Mouse (Mus musculus): ENCODE measurements around the gene Sptbn4. TPM values are rescaled to one million over a fixed set of nuclear protein-coding genes. Genes with fewer than 3 reads are reported as not detected.
A peak's percentile ranks its signal among the peaks of the same experiment; 100 is the strongest.

Sptbn4 gene
- polyA plus RNA-seq, 1 experiment from 2014 or later = 0.40 TPM

- Histone ChIP-seq H3K27ac (ENCODE audit: low read length) (no peak overlapping the region), H3K36me3 (ENCODE audit: insufficient read depth, low read length) (no peaks in the 10 kb centered on the region), H3K9me3 (ENCODE audit: low read length) (no peaks in the 10 kb centered on the region), H3K4me2 (replicated peaks; ENCODE audit: low read depth, low read length) (peak overlapping the region; percentile 81), H3K9ac (replicated peaks; ENCODE audit: low read length) (no peak overlapping the region), H3K4me3 (ENCODE audit: low read length) (peak overlapping the region; percentile 54), H3K4me1 (ENCODE audit: insufficient read depth, low read length) (peaks cover 13% of the 10 kb centered on the region; the same call in 1 of the 2 replicates), H3K27me3 (ENCODE audit: insufficient read depth, low read length) (peaks cover 79% of the 10 kb centered on the region)
- ATAC-seq (ENCODE audit: low FRiP score, low TSS enrichment) = no peak
- 3% methylated on average over 22 of the region's 22 CpGs for WGBS
Observed at GRCm38 (mm10) chr7:27395521-27396183, 51.8 kb downstream of the Sptbn4 start.

- ATAC-seq (ENCODE audit: low FRiP score, low TSS enrichment) = no peak
- Histone ChIP-seq H3K27ac (ENCODE audit: low read length) (no peak overlapping the region), H3K4me3 (ENCODE audit: low read length) (no peak overlapping the region), H3K4me1 (ENCODE audit: insufficient read depth, low read length) (peaks cover 5% of the 10 kb centered on the region; the same call in 1 of the 2 replicates), H3K9me3 (ENCODE audit: low read length) (no peaks in the 10 kb centered on the region), H3K4me2 (replicated peaks; ENCODE audit: low read depth, low read length) (no peak overlapping the region), H3K27me3 (ENCODE audit: insufficient read depth, low read length) (peaks cover 51% of the 10 kb centered on the region), H3K36me3 (ENCODE audit: insufficient read depth, low read length) (no peaks in the 10 kb centered on the region), H3K9ac (replicated peaks; ENCODE audit: low read length) (no peak overlapping the region)
- 36% methylated on average over 16 of the region's 16 CpGs for WGBS
Observed at GRCm38 (mm10) chr7:27391416-27391815, 56.1 kb downstream of the Sptbn4 start.

DNA sequence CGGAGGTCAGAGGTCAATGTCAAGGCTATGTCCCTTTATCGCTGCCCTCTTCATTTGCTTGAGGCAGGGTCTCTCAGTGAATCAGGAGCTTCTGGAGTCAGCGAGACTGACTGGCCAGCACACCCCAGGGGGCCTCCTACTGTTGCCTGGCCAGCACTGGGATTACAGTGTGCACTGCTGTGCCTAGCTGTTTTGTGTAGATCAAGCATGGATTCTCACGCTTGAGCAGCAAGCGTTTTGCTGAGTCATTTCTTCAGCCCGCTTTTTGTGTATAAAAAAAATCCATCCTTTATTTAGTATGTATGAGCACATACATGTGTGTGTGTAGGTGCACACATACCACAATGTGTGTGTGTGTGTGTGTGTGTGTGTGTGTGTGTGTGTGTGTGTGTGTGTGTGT lies 58.3 kb downstream of the Sptbn4 start:
- ATAC-seq (ENCODE audit: low FRiP score, low TSS enrichment) = no peak
- H3K27me3 ChIP-seq (ENCODE audit: insufficient read depth, low read length) = peaks cover 30% of the 10 kb centered on the region
- H3K27ac ChIP-seq (ENCODE audit: low read length) = no peak overlapping the region
- H3K9ac ChIP-seq (replicated peaks; ENCODE audit: low read length) = no peak overlapping the region
- 70% methylated on average over 6 of the region's 6 CpGs for WGBS
- no peaks in the 10 kb centered on the region for H3K9me3 ChIP-seq (ENCODE audit: low read length)
- no peaks in the 10 kb centered on the region for H3K36me3 ChIP-seq (ENCODE audit: insufficient read depth, low read length)
- H3K4me3 ChIP-seq (ENCODE audit: low read length) = no peak overlapping the region
- H3K4me1 ChIP-seq (ENCODE audit: insufficient read depth, low read length) = no peaks in the 10 kb centered on the region
- H3K4me2 ChIP-seq (replicated peaks; ENCODE audit: low read depth, low read length) = no peak overlapping the region

- no peak overlapping the region for H3K4me3 ChIP-seq (ENCODE audit: low read length)
- H3K9ac ChIP-seq (replicated peaks; ENCODE audit: low read length) = no peak overlapping the region
- no peaks in the 10 kb centered on the region for H3K4me1 ChIP-seq (ENCODE audit: insufficient read depth, low read length)
- 34% methylated on average over 4 of the region's 4 CpGs for WGBS
- H3K9me3 ChIP-seq (ENCODE audit: low read length) = no peaks in the 10 kb centered on the region
- H3K36me3 ChIP-seq (ENCODE audit: insufficient read depth, low read length) = no peaks in the 10 kb centered on the region
- H3K4me2 ChIP-seq (replicated peaks; ENCODE audit: low read depth, low read length) = no peak overlapping the region
- no peak overlapping the region for H3K27ac ChIP-seq (ENCODE audit: low read length)
- ATAC-seq (ENCODE audit: low FRiP score, low TSS enrichment) = peak; percentile 67; the same call in 1 of the 2 replicates
- 0 out of 2 replicates have a peak, but pooled peaks cover 2% of the 10 kb centered on the region for H3K27me3 ChIP-seq (ENCODE audit: insufficient read depth, low read length)
Observed at GRCm38 (mm10) chr7:27384731-27385130, 62.8 kb downstream of the Sptbn4 start.

- Histone ChIP-seq H3K27ac (ENCODE audit: low read length) (no peak overlapping the region), H3K4me1 (ENCODE audit: insufficient read depth, low read length) (no peaks in the 10 kb centered on the region), H3K4me2 (replicated peaks; ENCODE audit: low read depth, low read length) (no peak overlapping the region), H3K4me3 (ENCODE audit: low read length) (no peak overlapping the region), H3K9ac (replicated peaks; ENCODE audit: low read length) (no peak overlapping the region; the same call in 1 of the 2 replicates), H3K9me3 (ENCODE audit: low read length) (no peaks in the 10 kb centered on the region), H3K27me3 (ENCODE audit: insufficient read depth, low read length) (0 out of 2 replicates have a peak, but pooled peaks cover 4% of the 10 kb centered on the region), H3K36me3 (ENCODE audit: insufficient read depth, low read length) (no peaks in the 10 kb centered on the region)
- ATAC-seq (ENCODE audit: low FRiP score, low TSS enrichment) = 0 out of 2 replicates have a peak, but pooled peaks have one; percentile 15
- WGBS = 63% methylated on average over 5 of the region's 5 CpGs
Observed at GRCm38 (mm10) chr7:27384134-27384533, 63.4 kb downstream of the Sptbn4 start.

GRCm38 (mm10) chr7:27383233-27383632 lies 64.3 kb downstream of the Sptbn4 start:
- Histone ChIP-seq H3K4me3 (ENCODE audit: low read length) (no peak overlapping the region), H3K9ac (replicated peaks; ENCODE audit: low read length) (no peak overlapping the region), H3K9me3 (ENCODE audit: low read length) (no peaks in the 10 kb centered on the region), H3K27me3 (ENCODE audit: insufficient read depth, low read length) (0 out of 2 replicates have a peak, but pooled peaks cover 4% of the 10 kb centered on the region), H3K27ac (ENCODE audit: low read length) (no peak overlapping the region), H3K4me1 (ENCODE audit: insufficient read depth, low read length) (no peaks in the 10 kb centered on the region), H3K36me3 (ENCODE audit: insufficient read depth, low read length) (no peaks in the 10 kb centered on the region), H3K4me2 (replicated peaks; ENCODE audit: low read depth, low read length) (no peak overlapping the region)
- ATAC-seq (ENCODE audit: low FRiP score, low TSS enrichment) = no peak
- 90% methylated on average over 1 of the region's 1 CpGs for WGBS

DNA sequence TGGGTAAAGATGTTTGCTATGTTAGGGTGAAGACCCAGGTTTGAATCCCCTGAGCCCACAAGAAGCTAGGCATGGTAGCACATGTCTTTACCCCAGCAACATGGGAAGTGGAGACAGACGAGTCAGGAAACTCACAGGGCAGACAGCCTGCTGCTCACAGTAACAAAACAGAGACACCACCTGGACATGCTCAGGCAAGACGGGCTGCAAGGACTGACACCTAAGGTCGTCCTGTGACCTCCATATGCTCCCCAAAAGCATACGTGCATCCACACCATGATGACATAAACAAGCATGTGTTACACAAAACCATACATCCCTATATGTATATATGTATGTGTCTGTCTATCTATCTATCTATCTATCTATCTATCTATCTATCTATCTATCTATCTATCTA lies 65.9 kb downstream of the Sptbn4 start:
- no peak overlapping the region for H3K27ac ChIP-seq (ENCODE audit: low read length)
- no peaks in the 10 kb centered on the region for H3K9me3 ChIP-seq (ENCODE audit: low read length)
- H3K27me3 ChIP-seq (ENCODE audit: insufficient read depth, low read length) = peaks cover 20% of the 10 kb centered on the region
- ATAC-seq (ENCODE audit: low FRiP score, low TSS enrichment) = no peak
- H3K36me3 ChIP-seq (ENCODE audit: insufficient read depth, low read length) = no peaks in the 10 kb centered on the region
- no peak overlapping the region for H3K9ac ChIP-seq (replicated peaks; ENCODE audit: low read length)
- H3K4me1 ChIP-seq (ENCODE audit: insufficient read depth, low read length) = no peaks in the 10 kb centered on the region
- 47% methylated on average over 4 of the region's 4 CpGs for WGBS
- no peak overlapping the region for H3K4me3 ChIP-seq (ENCODE audit: low read length)
- no peak overlapping the region for H3K4me2 ChIP-seq (replicated peaks; ENCODE audit: low read depth, low read length)

DNA sequence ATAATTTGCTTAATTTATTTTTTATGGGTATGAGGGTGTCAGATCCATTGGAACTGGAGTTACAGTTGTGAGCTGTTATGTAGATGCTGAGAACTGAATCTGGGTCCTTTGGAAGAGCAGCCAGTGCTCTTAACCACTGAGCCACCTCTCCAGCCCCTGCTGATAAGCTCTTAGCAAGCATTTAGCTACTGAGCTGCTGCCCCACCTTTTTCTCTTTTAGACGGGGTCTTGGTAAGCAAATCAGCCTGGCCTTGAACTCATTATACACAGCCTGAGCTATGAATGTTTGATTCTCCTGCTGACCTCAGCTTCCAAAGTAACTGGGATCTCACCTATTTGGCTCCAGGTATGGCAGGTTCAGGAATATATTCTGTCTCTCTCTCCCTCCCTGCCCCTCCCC lies 66.5 kb downstream of the Sptbn4 start:
- 46% methylated on average over 1 of the region's 1 CpGs for WGBS
- Histone ChIP-seq H3K9ac (replicated peaks; ENCODE audit: low read length) (no peak overlapping the region), H3K4me1 (ENCODE audit: insufficient read depth, low read length) (no peaks in the 10 kb centered on the region), H3K36me3 (ENCODE audit: insufficient read depth, low read length) (no peaks in the 10 kb centered on the region), H3K27ac (ENCODE audit: low read length) (no peak overlapping the region), H3K27me3 (ENCODE audit: insufficient read depth, low read length) (peaks cover 24% of the 10 kb centered on the region), H3K4me3 (ENCODE audit: low read length) (no peak overlapping the region), H3K9me3 (ENCODE audit: low read length) (no peaks in the 10 kb centered on the region), H3K4me2 (replicated peaks; ENCODE audit: low read depth, low read length) (no peak overlapping the region)
- ATAC-seq (ENCODE audit: low FRiP score, low TSS enrichment) = no peak

DNA sequence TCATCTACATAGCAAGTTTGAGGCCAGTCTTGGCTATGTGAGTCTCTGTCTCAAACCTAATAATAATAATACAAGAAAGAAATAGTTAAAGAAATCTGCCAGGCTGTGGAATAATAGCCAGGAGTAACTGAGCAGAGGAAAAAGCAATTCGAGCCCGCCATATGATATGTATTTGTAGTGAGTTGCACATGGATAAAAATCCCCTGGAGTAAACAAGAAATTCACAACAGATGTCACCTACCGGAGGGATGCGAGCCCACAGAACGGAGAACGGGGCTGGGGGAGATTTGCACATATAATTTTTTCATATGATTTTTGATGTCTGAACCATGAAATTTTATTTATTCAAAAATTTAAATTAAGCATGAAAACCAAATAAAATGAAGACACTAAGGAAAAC lies 67.7 kb downstream of the Sptbn4 start:
- Histone ChIP-seq H3K9me3 (ENCODE audit: low read length) (no peaks in the 10 kb centered on the region), H3K36me3 (ENCODE audit: insufficient read depth, low read length) (no peaks in the 10 kb centered on the region), H3K4me1 (ENCODE audit: insufficient read depth, low read length) (no peaks in the 10 kb centered on the region), H3K4me2 (replicated peaks; ENCODE audit: low read depth, low read length) (no peak overlapping the region), H3K27ac (ENCODE audit: low read length) (no peak overlapping the region), H3K9ac (replicated peaks; ENCODE audit: low read length) (no peak overlapping the region), H3K4me3 (ENCODE audit: low read length) (no peak overlapping the region), H3K27me3 (ENCODE audit: insufficient read depth, low read length) (peaks cover 34% of the 10 kb centered on the region)
- WGBS = 82% methylated on average over 6 of the region's 6 CpGs
- no peak for ATAC-seq (ENCODE audit: low FRiP score, low TSS enrichment)

DNA sequence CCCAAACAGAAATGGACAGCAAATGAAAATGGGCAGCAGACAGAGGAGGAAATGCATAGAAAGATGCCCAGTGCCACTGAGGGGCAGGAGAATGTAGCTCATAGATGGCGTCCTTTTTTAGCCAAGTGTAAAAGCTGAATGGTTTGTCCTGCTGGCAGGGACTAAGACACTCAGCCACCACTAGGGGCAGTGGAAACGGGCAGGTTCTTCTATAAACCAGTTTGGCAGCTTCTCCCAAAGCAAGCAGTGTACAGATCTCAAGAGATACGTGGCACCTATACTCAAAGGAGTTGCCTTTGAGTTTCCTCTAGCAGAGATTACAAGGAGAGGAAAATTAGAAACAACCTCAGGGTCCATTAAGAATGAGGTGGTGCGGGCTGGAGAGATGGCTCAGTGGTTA lies 69.1 kb downstream of the Sptbn4 start:
- no peak overlapping the region for H3K9ac ChIP-seq (replicated peaks; ENCODE audit: low read length)
- no peak overlapping the region for H3K4me2 ChIP-seq (replicated peaks; ENCODE audit: low read depth, low read length)
- no peaks in the 10 kb centered on the region for H3K36me3 ChIP-seq (ENCODE audit: insufficient read depth, low read length)
- H3K4me3 ChIP-seq (ENCODE audit: low read length) = no peak overlapping the region
- H3K27me3 ChIP-seq (ENCODE audit: insufficient read depth, low read length) = peaks cover 46% of the 10 kb centered on the region
- H3K27ac ChIP-seq (ENCODE audit: low read length) = no peak overlapping the region
- no peaks in the 10 kb centered on the region for H3K9me3 ChIP-seq (ENCODE audit: low read length)
- 16% methylated on average over 4 of the region's 4 CpGs for WGBS
- no peak for ATAC-seq (ENCODE audit: low FRiP score, low TSS enrichment)
- H3K4me1 ChIP-seq (ENCODE audit: insufficient read depth, low read length) = no peaks in the 10 kb centered on the region
